Mouse (Mus musculus) gastrocnemius, adult 8-10 months (tissue): ENCODE measurements around the gene Mcpt4. TPM values are rescaled to one million over a fixed set of nuclear protein-coding genes. Genes with fewer than 3 reads are reported as not detected.

Experiments used
- microRNA-seq: library from miRNA; unstranded; fragments of <30 nt; microRNA quantifications from one replicate; pipeline ENCODE4 v1.2.0, GENCODE M21; 2022
- total RNA-seq, 4 experiments: library from RNA; stranded (reverse); gene quantifications; 2 replicates each; pipeline ENCODE4 v1.2.4; 2022

Mcpt4 gene
- total RNA-seq, 4 experiments from 2014 or later = 0.53 to 2.6 (median 1.8) TPM

Small RNA genes within 50 kb of the gene (microRNA-seq; reads per million reads assigned to microRNA genes)
- not detected for gene Mir6949

Other genes starting within 250 kb of the Mcpt4 start
- gene Nfatc4, start 239.2 kb downstream of the Mcpt4 start, total RNA-seq = 1 to 10 TPM; 1.9 to 3.3 (median 2.5) TPM
- gene Nynrin, start 208.3 kb downstream of the Mcpt4 start, total RNA-seq = 1 to 10 TPM; 1.2 to 3.6 (median 1.9) TPM
- not detected for gene Cbln3, start 177.9 kb downstream of the Mcpt4 start, total RNA-seq
- gene Khnyn, start 177.4 kb downstream of the Mcpt4 start, total RNA-seq = 1 to 10 TPM; 4.4 to 6.3 (median 4.9) TPM
- 100 to 1,000 TPM; 137 to 151 (median 145) TPM for gene Sdr39u1, start 162.0 kb downstream of the Mcpt4 start, total RNA-seq
- 1 to 10 TPM in 3 of 4 experiments, under 1 TPM in 1; 0.99 to 5.3 (median 1.8) TPM for gene Cma1, start 117.6 kb downstream of the Mcpt4 start, total RNA-seq
- gene Cma2, start 111.3 kb downstream of the Mcpt4 start, total RNA-seq = not detected
- not detected for gene Mcpt1, start 44.3 kb downstream of the Mcpt4 start, total RNA-seq
- not detected for gene Mcpt9, start 31.8 kb downstream of the Mcpt4 start, total RNA-seq
- gene Mcpt2, start 20.3 kb downstream of the Mcpt4 start, total RNA-seq = not detected
- not detected for gene Mcpt8, start 23.0 kb upstream of the Mcpt4 start, total RNA-seq
- gene Ctsg, start 40.3 kb upstream of the Mcpt4 start, total RNA-seq = not detected
- not detected for gene Gzme, start 58.3 kb upstream of the Mcpt4 start, total RNA-seq
- not detected for gene Gzmd, start 70.3 kb upstream of the Mcpt4 start, total RNA-seq
- gene Gzmg, start 97.3 kb upstream of the Mcpt4 start, total RNA-seq = not detected
- not detected for gene Gzmn, start 112.3 kb upstream of the Mcpt4 start, total RNA-seq
- gene Gzmf, start 149.1 kb upstream of the Mcpt4 start, total RNA-seq = not detected
- not detected for gene Gzmc, start 172.3 kb upstream of the Mcpt4 start, total RNA-seq
- not detected for gene Gzmb, start 199.9 kb upstream of the Mcpt4 start, total RNA-seq